Mouse (Mus musculus) stomach, embryonic 15.5 days (tissue): ENCODE results near the gene Azin2. TPM values are rescaled to one million over a fixed set of nuclear protein-coding genes. Genes with fewer than 3 reads are reported as not detected.

Source experiments
- ATAC-seq: fragments of 200-750 bp; cut with Nextera tagmentation; 2 replicates; pipeline ENCODE4 v1.8.0; 2017; ENCODE audit warnings: low read depth, moderate number of reproducible peaks, moderate TSS enrichment; ENCODE audit not compliant: insufficient read depth, low FRiP score
- H3K27ac ChIP-seq: fragments of 300-500 bp; sonication (generic); 2 replicates; pipeline ENCODE4 v1.5.1; 2015; ENCODE audit warnings: mild to moderate bottlenecking, inconsistent platforms
- H3K27me3 ChIP-seq: fragments of 300-500 bp; sonication (generic); replicated peaks from 2 replicates; pipeline ENCODE4 v1.6.1; 2015; ENCODE audit warnings: inconsistent platforms
- H3K36me3 ChIP-seq: fragments of 300-500 bp; sonication (generic); 2 replicates; pipeline ENCODE4 v1.6.1; 2015; ENCODE audit warnings: inconsistent platforms
- H3K4me1 ChIP-seq: fragments of 300-500 bp; sonication (generic); 2 replicates; pipeline ENCODE4 v1.6.1; 2015; ENCODE audit warnings: inconsistent platforms
- H3K4me2 ChIP-seq: fragments of 300-500 bp; sonication (generic); 2 replicates; pipeline ENCODE4 v1.6.1; 2015; ENCODE audit warnings: mild to moderate bottlenecking, inconsistent platforms
- H3K4me3 ChIP-seq: fragments of 300-500 bp; sonication (generic); replicated peaks from 2 replicates; pipeline ENCODE4 v1.5.1; 2015; ENCODE audit warnings: inconsistent platforms
- H3K9ac ChIP-seq: fragments of 300-500 bp; sonication (generic); 2 replicates; pipeline ENCODE4 v1.6.1; 2015; ENCODE audit warnings: inconsistent platforms
- H3K9me3 ChIP-seq: fragments of 300-500 bp; sonication (generic); 2 replicates; pipeline ENCODE4 v1.6.1; 2016; ENCODE audit warnings: inconsistent platforms
- WGBS: fragments of 180-500 bp; shearing (Covaris S2); methylation state at CpG from one replicate; pipeline ENCODE4 v1.1.7; 2015; 5-methylcytosine and 5-hydroxymethylcytosine counted together
- polyA plus RNA-seq: library from polyadenylated mRNA; unstranded; fragments of >200 nt; fragmentation: Nextera tagmentation; extraction: Ambion mirVana; gene quantifications from 2 replicates; pipeline ENCODE4 v1.2.1, GENCODE M21; 2015

The Azin2 gene
- polyA plus RNA-seq: 16.7 and 18.4 TPM in 2 replicates

GRCm38 (mm10) chr4:128962029-128962925, at the start of gene Azin2:
TSS of gene Azin2 (minus strand) at chr4:128962442.
- H3K27ac ChIP-seq: peak within 1 kb of the TSS; percentile 74
- under 1% methylated on average over 64 of the region's 72 CpGs for WGBS
- no peaks in the 10 kb centered on the region for H3K9me3 ChIP-seq
- peak within 1 kb of the TSS; percentile 90 for H3K4me2 ChIP-seq
- H3K9ac ChIP-seq: peak within 1 kb of the TSS; percentile 58
- peak within 1 kb of the TSS; percentile 72 for H3K4me3 ChIP-seq
- peaks cover 25% of the 10 kb centered on the region for H3K4me1 ChIP-seq
- peak; percentile 95 for ATAC-seq
- H3K27me3 ChIP-seq: no peaks in the 10 kb centered on the region; the same call in 1 of the 2 replicates
- no peaks in the 10 kb centered on the region for H3K36me3 ChIP-seq

DNA sequence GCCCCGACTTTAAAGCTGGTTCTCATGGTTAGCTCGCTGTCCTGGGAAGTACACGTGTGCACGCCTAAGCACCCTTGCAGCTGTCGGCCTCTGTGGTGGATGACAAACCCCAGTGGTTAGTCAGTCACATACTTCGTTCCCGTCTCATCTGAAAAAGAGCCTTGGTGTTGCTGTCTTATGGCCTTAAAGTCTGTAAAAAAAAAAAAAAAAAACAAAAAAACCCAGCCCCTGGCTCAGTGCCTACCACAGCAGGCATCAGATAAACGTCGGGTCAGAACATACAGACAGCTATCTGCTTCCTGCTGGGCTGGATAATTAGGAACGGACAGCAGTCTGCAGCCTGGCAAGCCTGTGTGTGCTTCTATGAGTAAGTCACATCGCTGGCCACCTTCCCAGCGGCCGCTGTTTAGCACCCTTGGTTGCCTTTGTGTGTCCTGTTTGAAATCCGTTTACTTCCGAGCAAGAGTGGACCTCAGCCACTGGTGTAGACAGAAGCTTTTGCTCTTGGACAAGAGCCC, 49.4 kb upstream of the Azin2 start:
- H3K9me3 ChIP-seq: no peaks in the 10 kb centered on the region
- no peak overlapping the region for H3K4me2 ChIP-seq
- ATAC-seq: no peak
- 0 out of 2 replicates have a peak overlapping the region, but pooled peaks have one; percentile 6 for H3K27ac ChIP-seq
- 58% methylated on average over 15 of the region's 15 CpGs for WGBS
- no peak overlapping the region for H3K4me3 ChIP-seq
- H3K9ac ChIP-seq: no peak overlapping the region
- peaks cover 31% of the 10 kb centered on the region for H3K36me3 ChIP-seq
- H3K27me3 ChIP-seq: no peaks in the 10 kb centered on the region
- H3K4me1 ChIP-seq: 0 out of 2 replicates have a peak, but pooled peaks cover 4% of the 10 kb centered on the region

DNA sequence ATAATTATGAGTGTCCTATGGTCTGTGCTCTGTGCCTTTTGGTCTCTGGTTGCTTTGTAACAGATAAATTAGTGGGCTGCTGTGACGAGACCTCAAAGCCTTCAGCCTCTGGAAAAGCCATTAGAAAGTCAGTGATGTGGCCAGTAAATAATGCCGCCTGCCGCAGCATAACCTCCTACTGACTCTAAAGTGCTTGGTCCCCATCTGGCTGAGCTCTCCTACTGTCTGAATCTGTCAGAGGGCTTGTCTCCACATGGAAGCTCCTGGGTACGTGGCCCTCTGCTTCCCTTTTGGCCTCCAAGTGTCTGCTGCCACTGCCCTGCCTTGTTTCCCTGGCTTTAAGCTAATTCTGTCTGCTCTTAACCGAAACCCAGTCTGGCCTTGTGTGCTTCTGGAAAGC, 47.3 kb upstream of the Azin2 start:
- Histone ChIP-seq H3K9me3 (no peaks in the 10 kb centered on the region), H3K27me3 (no peaks in the 10 kb centered on the region), H3K9ac (no peak overlapping the region), H3K36me3 (peaks cover 44% of the 10 kb centered on the region), H3K4me2 (no peak overlapping the region), H3K4me1 (no peaks in the 10 kb centered on the region), H3K27ac (no peak overlapping the region), H3K4me3 (no peak overlapping the region)
- WGBS: 83% methylated on average over 5 of the region's 5 CpGs
- no peak for ATAC-seq

GRCm38 (mm10) chr4:129008672-129009071, 46.4 kb upstream of the Azin2 start:
- Histone ChIP-seq H3K4me2 (no peak overlapping the region), H3K27me3 (no peaks in the 10 kb centered on the region), H3K4me1 (no peaks in the 10 kb centered on the region), H3K4me3 (no peak overlapping the region), H3K9ac (no peak overlapping the region), H3K9me3 (no peaks in the 10 kb centered on the region), H3K36me3 (peaks cover 47% of the 10 kb centered on the region), H3K27ac (no peak overlapping the region)
- WGBS: 70% methylated on average over 3 of the region's 3 CpGs
- no peak for ATAC-seq

- Histone ChIP-seq H3K4me3 (no peak overlapping the region), H3K27ac (no peak overlapping the region), H3K4me1 (no peaks in the 10 kb centered on the region), H3K4me2 (no peak overlapping the region), H3K36me3 (peaks cover 51% of the 10 kb centered on the region), H3K9me3 (no peaks in the 10 kb centered on the region), H3K27me3 (no peaks in the 10 kb centered on the region), H3K9ac (no peak overlapping the region)
- ATAC-seq: no peak
- whole genome bisulfite sequencing: 85% methylated on average over 12 of the region's 12 CpGs
Measured at GRCm38 (mm10) chr4:129008006-129008519, 45.8 kb upstream of the Azin2 start.

DNA sequence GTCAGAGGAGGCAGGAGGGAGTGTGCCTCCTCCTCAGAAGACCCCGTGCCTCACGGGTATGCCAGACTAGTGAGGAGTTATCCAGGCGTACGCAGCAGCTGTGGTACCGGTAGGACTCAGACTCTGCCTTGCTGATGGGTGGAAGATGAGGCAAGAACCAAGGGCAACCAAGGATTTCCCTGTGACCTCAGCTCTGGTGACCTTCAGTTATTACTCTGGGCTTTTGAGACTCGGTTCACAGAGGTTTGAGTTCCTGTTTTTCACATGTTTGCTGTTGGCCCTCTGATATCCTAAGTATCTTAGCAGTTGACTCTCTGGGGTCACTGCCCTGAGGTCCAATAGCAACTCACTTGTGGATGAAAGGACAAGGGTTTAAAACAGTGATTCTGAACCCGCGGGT, 41.5 kb upstream of the Azin2 start:
- H3K36me3 ChIP-seq: peaks cover 66% of the 10 kb centered on the region
- 90% methylated on average over 8 of the region's 8 CpGs for WGBS

GRCm38 (mm10) chr4:129000786-129001185, 38.5 kb upstream of the Azin2 start:
- H3K9ac ChIP-seq: no peak overlapping the region
- peaks cover 45% of the 10 kb centered on the region for H3K36me3 ChIP-seq
- no peak overlapping the region for H3K27ac ChIP-seq
- no peaks in the 10 kb centered on the region for H3K27me3 ChIP-seq
- ATAC-seq: no peak
- no peaks in the 10 kb centered on the region for H3K9me3 ChIP-seq
- no peak overlapping the region for H3K4me3 ChIP-seq
- no peak overlapping the region for H3K4me2 ChIP-seq
- no peaks in the 10 kb centered on the region for H3K4me1 ChIP-seq
- 82% methylated on average over 3 of the region's 3 CpGs for WGBS

More for the DNA sequence above, 41.5 kb upstream of the Azin2 start:
- no peaks in the 10 kb centered on the region for H3K4me1 ChIP-seq
- no peaks in the 10 kb centered on the region for H3K9me3 ChIP-seq
- ATAC-seq: no peak
- H3K4me2 ChIP-seq: no peak overlapping the region
- H3K4me3 ChIP-seq: no peak overlapping the region
- H3K9ac ChIP-seq: no peak overlapping the region
- H3K27me3 ChIP-seq: no peaks in the 10 kb centered on the region
- no peak overlapping the region for H3K27ac ChIP-seq

DNA sequence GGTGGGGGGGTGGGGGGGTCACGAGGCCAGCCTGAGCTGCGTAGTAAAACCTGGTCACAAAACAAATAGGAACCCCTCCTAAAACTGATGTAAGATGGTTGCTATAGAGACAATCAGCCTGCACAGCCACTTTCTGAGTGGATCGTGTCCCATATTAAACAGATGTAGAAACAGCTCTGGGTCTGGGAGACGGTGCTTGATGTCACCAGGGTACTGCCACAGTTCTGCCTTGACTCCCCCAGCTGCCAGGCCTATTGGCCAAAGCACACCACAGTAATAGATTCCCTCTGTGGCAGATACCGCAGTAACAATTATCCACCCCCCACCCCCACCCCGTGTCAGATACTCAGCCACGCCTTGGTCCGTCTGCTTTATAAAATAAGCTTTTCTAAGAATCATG, 36.2 kb upstream of the Azin2 start:
- Histone ChIP-seq H3K4me3 (no peak overlapping the region), H3K9ac (no peak overlapping the region), H3K36me3 (peaks cover 32% of the 10 kb centered on the region), H3K9me3 (no peaks in the 10 kb centered on the region), H3K4me2 (no peak overlapping the region), H3K27ac (no peak overlapping the region), H3K4me1 (peaks cover 15% of the 10 kb centered on the region; the same call in 1 of the 2 replicates), H3K27me3 (no peaks in the 10 kb centered on the region)
- ATAC-seq: no peak
- 74% methylated on average over 8 of the region's 8 CpGs for WGBS

- H3K27ac ChIP-seq: peak overlapping the region; percentile 53; the same call in 1 of the 2 replicates
- 64% methylated on average over 8 of the region's 8 CpGs for WGBS
- no peak overlapping the region for H3K4me2 ChIP-seq
- H3K9me3 ChIP-seq: no peaks in the 10 kb centered on the region
- no peak overlapping the region for H3K4me3 ChIP-seq
- H3K9ac ChIP-seq: no peak overlapping the region
- peaks cover 15% of the 10 kb centered on the region; the same call in 1 of the 2 replicates for H3K4me1 ChIP-seq
- H3K36me3 ChIP-seq: peaks cover 25% of the 10 kb centered on the region
- no peaks in the 10 kb centered on the region for H3K27me3 ChIP-seq
- no peak for ATAC-seq
Measured at GRCm38 (mm10) chr4:128997258-128997657, 35.0 kb upstream of the Azin2 start.

GRCm38 (mm10) chr4:128995238-128995637, 33.0 kb upstream of the Azin2 start:
- WGBS: 75% methylated on average over 7 of the region's 7 CpGs
- peaks cover 11% of the 10 kb centered on the region for H3K36me3 ChIP-seq
- H3K4me3 ChIP-seq: no peak overlapping the region
- no peaks in the 10 kb centered on the region for H3K9me3 ChIP-seq
- peaks cover 15% of the 10 kb centered on the region; the same call in 1 of the 2 replicates for H3K4me1 ChIP-seq
- H3K4me2 ChIP-seq: peak overlapping the region; percentile 77; the same call in 1 of the 2 replicates
- no peak overlapping the region for H3K9ac ChIP-seq
- H3K27ac ChIP-seq: no peak overlapping the region; the same call in 1 of the 2 replicates
- no peak for ATAC-seq
- H3K27me3 ChIP-seq: no peaks in the 10 kb centered on the region

- Histone ChIP-seq H3K4me2 (peak overlapping the region; percentile 77), H3K27ac (peak overlapping the region; percentile 78), H3K9ac (peak overlapping the region; percentile 81), H3K36me3 (no peaks in the 10 kb centered on the region), H3K4me1 (peaks cover 15% of the 10 kb centered on the region; the same call in 1 of the 2 replicates), H3K4me3 (peak overlapping the region; percentile 73), H3K9me3 (no peaks in the 10 kb centered on the region), H3K27me3 (no peaks in the 10 kb centered on the region)
- whole genome bisulfite sequencing: 1% methylated on average over 12 of the region's 12 CpGs
- ATAC-seq: no peak
Measured at GRCm38 (mm10) chr4:128993675-128994074, 31.4 kb upstream of the Azin2 start.
